ENCODE assay signal across 14 mouse cellular contexts in the genomic region with DNA sequence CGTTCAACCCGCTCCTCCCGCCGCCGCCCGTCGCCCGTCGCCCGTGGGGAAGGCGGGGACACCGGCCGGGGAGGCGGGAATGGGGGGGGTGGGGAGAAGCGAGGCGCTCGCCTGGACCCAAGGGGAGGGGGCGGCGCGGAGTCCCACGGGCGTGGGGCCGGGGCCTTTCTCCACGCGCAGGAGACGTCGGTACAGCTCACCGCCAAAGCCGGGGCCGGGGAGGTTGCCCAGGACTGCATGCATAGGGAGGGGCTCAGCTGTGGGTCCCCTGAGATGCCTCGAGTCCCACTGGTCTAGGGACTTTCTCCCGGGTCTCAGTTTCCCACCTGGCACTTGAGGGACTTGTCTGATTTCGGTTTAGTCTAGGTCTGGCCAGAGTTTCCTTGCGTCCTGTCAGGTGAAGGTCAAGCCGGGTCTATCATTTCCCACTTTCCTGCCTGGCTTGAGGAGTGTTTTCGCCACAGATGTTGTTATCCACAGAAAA. TPM values are rescaled to one million over a fixed set of nuclear protein-coding genes. Genes with fewer than 3 reads are reported as not detected.
DNase-seq lines count a peak whose midpoint lies in the region; ATAC-seq and TF ChIP-seq lines count a peak whose summit lies in the region.
"Had no signal": no experiment of that assay in that cellular context is flagged by ENCODE, and none has a peak within 500 bp of the region (broad histone marks: within the 10 kb centered on the region; RNA-seq: fewer than 3 reads in every experiment).

A gene (minus strand): TSS at position 51 of the 484 bp plus-strand sequence.

- no peak within 1 kb of the TSS for H3K9ac ChIP-seq in hindbrain, embryonic 14.5 days
- peak within 1 kb of the TSS; percentile 98 for H3K9ac ChIP-seq in limb, embryonic 12.5 days (replicated peaks)
- H3K9ac ChIP-seq: liver, embryonic 13.5 days had no signal

- no peaks in the 10 kb centered on the region for H3K9me3 ChIP-seq in hindbrain, embryonic 10.5 days
- H3K9me3 ChIP-seq in hindbrain, embryonic 14.5 days (ENCODE audit: control insufficient read depth, low read length): no peaks in the 10 kb centered on the region
- H3K9me3 ChIP-seq in E14TG2a.4 (ENCODE audit: low read length): no peaks in the 10 kb centered on the region; the same call in 1 of the 2 replicates
- H3K9me3 ChIP-seq in embryonic facial prominence, embryonic 10.5 days: no peaks in the 10 kb centered on the region
- no peaks in the 10 kb centered on the region for H3K9me3 ChIP-seq in limb, embryonic 12.5 days
- H3K9me3 ChIP-seq: G1E; liver, embryonic 13.5 days had no signal

- H3K36me3 ChIP-seq in hindbrain, embryonic 10.5 days: no peaks in the 10 kb centered on the region
- H3K36me3 ChIP-seq in hindbrain, embryonic 14.5 days (replicated peaks; ENCODE audit: control insufficient read depth, insufficient read depth): no peaks in the 10 kb centered on the region
- H3K36me3 ChIP-seq in E14TG2a.4 (ENCODE audit: insufficient read depth, low read length): no peaks in the 10 kb centered on the region
- H3K36me3 ChIP-seq in embryonic facial prominence, embryonic 10.5 days (replicated peaks): no peaks in the 10 kb centered on the region
- H3K36me3 ChIP-seq in limb, embryonic 12.5 days: no peaks in the 10 kb centered on the region
- H3K36me3 ChIP-seq: G1E; liver, embryonic 13.5 days had no signal

- peak; percentile 51 for DNase-seq in hindbrain, embryonic 10.5 days (ENCODE audit: low spot score)
- DNase-seq in hindbrain, embryonic 14.5 days (ENCODE audit: low spot score): no peak
- DNase-seq in embryonic facial prominence, embryonic 10.5 days (ENCODE audit: low spot score): peak; percentile 59
- DNase-seq in adrenal gland, postnatal 10 days: no peak
- DNase-seq in adrenal gland, postnatal 14 days: no peak
- DNase-seq: adrenal gland, postnatal 36 days; liver, embryonic 13.5 days; right cerebral cortex, adult 18-20 months; thymus, adult 2 months had no signal

- no peak for TF ChIP-seq CTCF in E14TG2a.4 (conservative IDR thresholded peaks at IDR 0.05; ENCODE audit: low read length)

- peaks cover 100% of the 10 kb centered on the region for H3K27me3 ChIP-seq in hindbrain, embryonic 10.5 days (ENCODE audit: insufficient read depth, poor library complexity, severe bottlenecking)
- H3K27me3 ChIP-seq in hindbrain, embryonic 14.5 days (ENCODE audit: control insufficient read depth, insufficient read depth, low read length): peaks cover 92% of the 10 kb centered on the region
- H3K27me3 ChIP-seq in E14TG2a.4 (ENCODE audit: insufficient read depth, low read length): peaks cover 99% of the 10 kb centered on the region
- H3K27me3 ChIP-seq in embryonic facial prominence, embryonic 10.5 days (replicated peaks; ENCODE audit: low read depth, poor library complexity, severe bottlenecking): peaks cover 100% of the 10 kb centered on the region
- peaks cover 97% of the 10 kb centered on the region for H3K27me3 ChIP-seq in limb, embryonic 12.5 days

- no peak for ATAC-seq in hindbrain, embryonic 14.5 days (ENCODE audit: low FRiP score)
- ATAC-seq in limb, embryonic 12.5 days (ENCODE audit: insufficient number of reproducible peaks, insufficient read depth, low FRiP score, low TSS enrichment, low read depth): no peak

- under 1% methylated on average over 36 of the region's 36 CpGs for WGBS in hindbrain, embryonic 10.5 days
- 2% methylated on average over 35 of the region's 36 CpGs for WGBS in hindbrain, embryonic 14.5 days
- WGBS in embryonic facial prominence, embryonic 10.5 days: 1% methylated on average over 34 of the region's 36 CpGs
- whole genome bisulfite sequencing in limb, embryonic 12.5 days: 1% methylated on average over 36 of the region's 36 CpGs

- H3K27ac ChIP-seq in hindbrain, embryonic 10.5 days: no peak within 1 kb of the TSS
- no peak within 1 kb of the TSS for H3K27ac ChIP-seq in hindbrain, embryonic 14.5 days
- peak within 1 kb of the TSS; percentile 87 for H3K27ac ChIP-seq in embryonic facial prominence, embryonic 10.5 days (replicated peaks)
- H3K27ac ChIP-seq in limb, embryonic 12.5 days: peak within 1 kb of the TSS; percentile 99
- H3K27ac ChIP-seq: liver, embryonic 13.5 days had no signal

- H3K4me3 ChIP-seq in hindbrain, embryonic 10.5 days: peak within 1 kb of the TSS; percentile 38
- H3K4me3 ChIP-seq in hindbrain, embryonic 14.5 days (replicated peaks; ENCODE audit: low read length): no peak within 1 kb of the TSS
- H3K4me3 ChIP-seq in E14TG2a.4 (replicated peaks; ENCODE audit: low read length): peak within 1 kb of the TSS; percentile 45
- peak within 1 kb of the TSS; percentile 63 for H3K4me3 ChIP-seq in embryonic facial prominence, embryonic 10.5 days
- H3K4me3 ChIP-seq in limb, embryonic 12.5 days (replicated peaks): peak within 1 kb of the TSS; percentile 71
- H3K4me3 ChIP-seq: liver, embryonic 13.5 days had no signal

- peaks cover 41% of the 10 kb centered on the region for H3K4me1 ChIP-seq in hindbrain, embryonic 10.5 days (replicated peaks)
- no peaks in the 10 kb centered on the region for H3K4me1 ChIP-seq in hindbrain, embryonic 14.5 days (replicated peaks; ENCODE audit: control insufficient read depth, insufficient read depth, low read length)
- H3K4me1 ChIP-seq in E14TG2a.4 (replicated peaks; ENCODE audit: low read depth, low read length): peaks cover 30% of the 10 kb centered on the region
- H3K4me1 ChIP-seq in embryonic facial prominence, embryonic 10.5 days: peaks cover 51% of the 10 kb centered on the region
- peaks cover 55% of the 10 kb centered on the region for H3K4me1 ChIP-seq in limb, embryonic 12.5 days (replicated peaks)
- H3K4me1 ChIP-seq: liver, embryonic 13.5 days had no signal

- no peak within 1 kb of the TSS for H3K4me2 ChIP-seq in hindbrain, embryonic 14.5 days (replicated peaks)
- H3K4me2 ChIP-seq in limb, embryonic 12.5 days: peak within 1 kb of the TSS; percentile 74
- H3K4me2 ChIP-seq: liver, embryonic 13.5 days had no signal

RNA-seq across cellular contexts. Expression of the gene that starts here (rescaled TPM):
- 0.47 and 0.80 TPM in 2 replicates for polyA plus RNA-seq in hindbrain, embryonic 10.5 days (2016; fragmentation: Nextera tagmentation; extraction: Ambion mirVana)
- not detected in 2 replicates for polyA plus RNA-seq in hindbrain, embryonic 14.5 days (2014; fragmentation: Nextera tagmentation; extraction: Ambion mirVana)
- polyA plus RNA-seq in embryonic facial prominence, embryonic 10.5 days (2016; fragmentation: Nextera tagmentation; extraction: Ambion mirVana): 44.2 and 52.9 TPM in 2 replicates
- polyA plus RNA-seq in limb, embryonic 12.5 days (2016; fragmentation: Nextera tagmentation; extraction: Ambion mirVana): 174 and 206 TPM in 2 replicates
- not detected for total RNA-seq in adrenal gland, postnatal 10 days (2021)
- not detected in 2 replicates for total RNA-seq in adrenal gland, postnatal 14 days (2021)
- total RNA-seq: adrenal gland, postnatal 36 days; G1E; layer of hippocampus, adult 18-20 months had no signal
- polyA plus RNA-seq: G1E; heart, postnatal 0 days had no signal

Comparison
In these comparisons a context has a peak if more than half of its experiments do, and no peak if none do; other contexts are left out.
1. RNA of the gene that starts here (polyA plus RNA-seq): 174 to 206 TPM in limb, embryonic 12.5 days and 44.2 to 52.9 TPM in embryonic facial prominence, embryonic 10.5 days; 0.47 to 0.80 TPM in hindbrain, embryonic 10.5 days and not detected in hindbrain, embryonic 14.5 days; every median in the first group is over 10 times any median in the second.
2. Peak in DNase-seq and H3K4me3 ChIP-seq in hindbrain, embryonic 10.5 days; RNA of the gene not detected or under 1 TPM.
3. H3K27ac ChIP-seq: peak in embryonic facial prominence, embryonic 10.5 days (single experiment) and limb, embryonic 12.5 days (single experiment); none in hindbrain, embryonic 10.5 days (single experiment) and hindbrain, embryonic 14.5 days (single experiment).